Mouse (Mus musculus): ENCODE measurements around the gene Lrrc27. TPM values are rescaled to one million over a fixed set of nuclear protein-coding genes. Genes with fewer than 3 reads are reported as not detected.

The Lrrc27 gene
- polyA plus RNA-seq, 1 experiment from 2014 or later, result 0.43 TPM

DNA sequence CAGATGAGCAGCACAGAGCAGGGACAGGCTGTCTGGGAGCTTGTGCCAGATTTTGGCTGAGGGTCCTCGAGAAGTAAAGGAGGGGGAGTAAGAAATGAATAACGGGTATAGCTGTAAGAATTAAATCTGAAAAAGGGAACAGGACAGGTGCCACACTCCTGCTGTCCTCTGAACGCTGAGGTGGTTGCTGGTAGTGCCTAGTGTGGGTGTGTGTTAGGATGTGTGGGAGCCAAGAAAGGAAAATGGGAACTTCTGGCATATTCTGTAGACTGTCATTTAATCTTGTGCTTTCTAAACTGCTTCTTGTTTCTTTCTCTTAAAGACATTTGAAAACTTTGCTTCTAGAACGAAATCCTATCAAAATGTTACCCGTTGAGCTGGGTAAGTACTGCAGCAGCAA, 8.3 kb downstream of the Lrrc27 start:
- Histone ChIP-seq H3K27ac (ENCODE audit: low read depth) (no peak overlapping the region), H3K9me3 (ENCODE audit: low read length) (no peaks in the 10 kb centered on the region), H3K4me2 (ENCODE audit: low read depth, low read length) (no peak overlapping the region), H3K9ac (replicated peaks) (no peak overlapping the region), H3K27me3 (ENCODE audit: insufficient read depth, low read length) (no peaks in the 10 kb centered on the region), H3K4me3 (ENCODE audit: low read depth, low read length) (no peak overlapping the region), H3K4me1 (ENCODE audit: insufficient read depth) (peaks cover 19% of the 10 kb centered on the region), H3K36me3 (replicated peaks; ENCODE audit: insufficient read depth, low read length) (no peaks in the 10 kb centered on the region)
- WGBS (ENCODE audit: insufficient replicate concordance), result 70% methylated on average over 5 of the region's 5 CpGs
- TF ChIP-seq CTCF (IDR thresholded peaks at IDR 0.05; ENCODE audit: low read depth) (no peak), EP300 (IDR thresholded peaks at IDR 0.05; ENCODE audit: low read depth) (no peak)
- no peak for DNase-seq
- ATAC-seq, result no peak

DNA sequence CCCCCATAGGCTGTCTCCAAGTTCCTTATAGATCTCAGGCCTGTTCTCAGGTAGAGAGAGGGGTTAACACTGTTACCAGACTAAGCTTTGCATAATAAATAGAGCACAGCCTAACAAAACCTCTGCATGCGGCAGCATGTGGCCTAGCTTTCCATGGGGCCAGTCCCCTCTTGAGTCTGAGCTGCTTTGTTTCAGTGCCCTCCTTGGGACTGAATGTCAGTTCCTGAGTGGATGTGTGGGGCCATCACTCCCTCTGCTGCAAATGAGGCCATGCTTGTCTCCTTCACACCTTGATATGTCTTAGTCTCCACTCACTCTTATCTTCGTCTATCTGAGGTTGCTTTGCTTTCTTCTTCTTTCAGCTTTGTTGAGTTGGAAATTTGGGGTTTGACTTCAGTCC, 9.1 kb downstream of the Lrrc27 start:
- Histone ChIP-seq H3K4me1 (ENCODE audit: insufficient read depth) (peaks cover 19% of the 10 kb centered on the region), H3K9me3 (ENCODE audit: low read length) (no peaks in the 10 kb centered on the region), H3K9ac (replicated peaks) (no peak overlapping the region), H3K36me3 (replicated peaks; ENCODE audit: insufficient read depth, low read length) (no peaks in the 10 kb centered on the region), H3K27ac (ENCODE audit: low read depth) (no peak overlapping the region), H3K4me3 (ENCODE audit: low read depth, low read length) (no peak overlapping the region), H3K4me2 (ENCODE audit: low read depth, low read length) (no peak overlapping the region), H3K27me3 (ENCODE audit: insufficient read depth, low read length) (no peaks in the 10 kb centered on the region)
- WGBS (ENCODE audit: insufficient replicate concordance), result 83% methylated on average over 2 of the region's 2 CpGs
- DNase-seq (no peak), ATAC-seq (no peak)
- TF ChIP-seq EP300 (IDR thresholded peaks at IDR 0.05; ENCODE audit: low read depth), result no peak
- no peak for TF ChIP-seq CTCF (IDR thresholded peaks at IDR 0.05; ENCODE audit: low read depth)

DNA sequence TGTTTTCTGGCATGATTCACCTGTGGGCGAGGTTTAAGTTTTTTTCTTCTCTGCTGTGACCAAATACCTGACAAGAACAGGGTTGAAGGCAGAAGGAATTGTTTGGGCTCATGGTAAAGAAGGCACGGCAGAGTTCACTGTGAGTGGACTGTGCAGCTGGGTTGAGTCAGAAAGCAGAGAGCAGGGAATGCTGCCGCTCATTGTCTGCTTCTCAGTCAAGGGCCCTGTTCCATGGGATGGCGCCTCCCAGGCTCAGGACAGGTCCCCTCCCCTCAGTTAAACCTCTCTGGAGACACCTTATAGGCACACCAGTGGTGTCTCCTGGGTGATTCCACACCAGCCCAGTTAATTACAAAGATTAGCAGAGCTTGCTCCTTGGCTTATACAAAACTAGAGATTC, 9.6 kb downstream of the Lrrc27 start:
- no peak overlapping the region for H3K4me3 ChIP-seq (ENCODE audit: low read depth, low read length)
- WGBS (ENCODE audit: insufficient replicate concordance), result 74% methylated on average over 4 of the region's 4 CpGs
- H3K27me3 ChIP-seq (ENCODE audit: insufficient read depth, low read length), result no peaks in the 10 kb centered on the region
- no peak overlapping the region for H3K9ac ChIP-seq (replicated peaks)
- H3K36me3 ChIP-seq (replicated peaks; ENCODE audit: insufficient read depth, low read length), result no peaks in the 10 kb centered on the region
- DNase-seq, result no peak
- H3K9me3 ChIP-seq (ENCODE audit: low read length), result no peaks in the 10 kb centered on the region
- TF ChIP-seq EP300 (IDR thresholded peaks at IDR 0.05; ENCODE audit: low read depth) (no peak), CTCF (IDR thresholded peaks at IDR 0.05; ENCODE audit: low read depth) (no peak)
- no peak overlapping the region for H3K4me2 ChIP-seq (ENCODE audit: low read depth, low read length)
- no peak for ATAC-seq
- H3K27ac ChIP-seq (ENCODE audit: low read depth), result no peak overlapping the region
- H3K4me1 ChIP-seq (ENCODE audit: insufficient read depth), result peaks cover 19% of the 10 kb centered on the region

DNA sequence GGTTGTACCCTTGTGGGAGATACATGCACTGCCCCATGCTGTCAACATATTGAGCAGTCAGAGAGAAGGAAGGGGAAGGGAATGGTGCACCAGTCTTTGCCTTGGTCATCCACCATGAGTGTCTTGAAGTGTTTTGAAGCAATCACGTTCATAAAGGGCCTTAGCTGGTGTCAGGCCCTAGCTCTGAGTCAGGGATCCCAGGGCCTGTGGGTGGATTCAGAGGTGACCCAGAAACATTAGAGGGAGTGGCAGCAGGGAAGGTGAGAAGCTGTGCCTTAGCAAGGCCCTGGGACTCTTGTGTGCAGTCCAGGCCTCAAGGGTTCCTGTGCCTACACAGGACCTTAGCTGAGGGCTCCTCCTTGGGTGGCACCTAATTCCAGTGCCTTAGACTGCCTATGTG, 11.3 kb downstream of the Lrrc27 start:
- H3K4me3 ChIP-seq (ENCODE audit: low read depth, low read length), result no peak overlapping the region
- H3K9ac ChIP-seq (replicated peaks), result no peak overlapping the region
- H3K4me2 ChIP-seq (ENCODE audit: low read depth, low read length), result no peak overlapping the region
- no peak for TF ChIP-seq EP300 (IDR thresholded peaks at IDR 0.05; ENCODE audit: low read depth)
- no peak for TF ChIP-seq CTCF (IDR thresholded peaks at IDR 0.05; ENCODE audit: low read depth)
- H3K36me3 ChIP-seq (replicated peaks; ENCODE audit: insufficient read depth, low read length), result no peaks in the 10 kb centered on the region
- peaks cover 25% of the 10 kb centered on the region for H3K4me1 ChIP-seq (ENCODE audit: insufficient read depth)
- no peak for DNase-seq
- WGBS (ENCODE audit: insufficient replicate concordance), result 63% methylated on average over 1 of the region's 1 CpGs
- H3K9me3 ChIP-seq (ENCODE audit: low read length), result no peaks in the 10 kb centered on the region
- H3K27me3 ChIP-seq (ENCODE audit: insufficient read depth, low read length), result no peaks in the 10 kb centered on the region
- 0 out of 2 replicates have a peak, but pooled peaks have one; percentile 3 for ATAC-seq
- peak overlapping the region; percentile 82 for H3K27ac ChIP-seq (ENCODE audit: low read depth)

DNA sequence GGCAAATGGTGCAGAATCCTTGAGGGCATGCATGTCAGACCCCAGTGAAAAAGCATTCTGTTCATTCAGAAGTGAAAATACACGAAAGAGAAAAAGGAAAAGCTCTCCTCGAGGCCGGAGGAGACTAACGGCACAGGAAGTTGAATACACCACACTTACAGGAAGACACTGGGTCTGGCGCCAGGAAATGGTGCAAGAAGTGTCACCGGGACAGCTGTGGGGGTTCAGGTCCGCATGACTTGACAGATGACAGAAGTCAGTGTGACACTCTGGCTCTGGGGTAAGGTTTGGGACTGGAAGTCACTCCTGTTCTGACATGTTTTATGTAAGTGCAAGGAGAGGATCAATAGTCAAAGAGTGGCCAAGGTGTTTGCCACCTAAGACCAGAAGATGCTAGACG, 11.9 kb downstream of the Lrrc27 start:
- H3K4me2 ChIP-seq (ENCODE audit: low read depth, low read length), result 0 out of 2 replicates have a peak overlapping the region, but pooled peaks have one; percentile 24
- ATAC-seq (peak; percentile 74), DNase-seq (peak; percentile 70)
- 20% methylated on average over 8 of the region's 8 CpGs for WGBS (ENCODE audit: insufficient replicate concordance)
- H3K9me3 ChIP-seq (ENCODE audit: low read length), result no peaks in the 10 kb centered on the region
- H3K9ac ChIP-seq (replicated peaks), result no peak overlapping the region
- peak overlapping the region; percentile 82 for H3K27ac ChIP-seq (ENCODE audit: low read depth)
- peaks cover 24% of the 10 kb centered on the region for H3K4me1 ChIP-seq (ENCODE audit: insufficient read depth)
- no peaks in the 10 kb centered on the region for H3K36me3 ChIP-seq (replicated peaks; ENCODE audit: insufficient read depth, low read length)
- H3K27me3 ChIP-seq (ENCODE audit: insufficient read depth, low read length), result no peaks in the 10 kb centered on the region
- 0 out of 2 replicates have a peak, but pooled peaks have one; percentile 48 for TF ChIP-seq EP300 (IDR thresholded peaks at IDR 0.05; ENCODE audit: low read depth)
- TF ChIP-seq CTCF (IDR thresholded peaks at IDR 0.05; ENCODE audit: low read depth), result no peak
- H3K4me3 ChIP-seq (ENCODE audit: low read depth, low read length), result no peak overlapping the region

DNA sequence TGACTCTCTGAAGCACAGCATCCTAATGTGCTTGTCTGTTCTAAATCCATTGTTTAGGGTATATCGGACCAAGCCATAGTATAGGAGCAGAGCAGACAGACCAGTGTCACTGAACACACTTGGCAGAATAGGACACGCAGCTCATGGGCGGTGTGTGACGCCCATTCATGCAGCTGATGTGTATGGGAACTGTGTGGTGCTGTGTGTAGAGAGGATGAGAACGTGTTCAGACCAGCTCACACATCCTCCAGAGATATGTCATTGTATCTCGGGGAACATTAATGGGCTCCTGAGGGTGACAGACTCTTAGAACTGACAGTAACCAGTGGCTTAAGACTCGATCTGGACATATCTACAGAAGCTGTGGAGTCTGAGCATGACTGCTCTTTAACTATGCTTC, 13.6 kb downstream of the Lrrc27 start:
- no peak overlapping the region for H3K9ac ChIP-seq (replicated peaks)
- H3K4me2 ChIP-seq (ENCODE audit: low read depth, low read length), result no peak overlapping the region
- no peaks in the 10 kb centered on the region for H3K9me3 ChIP-seq (ENCODE audit: low read length)
- no peak overlapping the region for H3K27ac ChIP-seq (ENCODE audit: low read depth)
- no peaks in the 10 kb centered on the region for H3K36me3 ChIP-seq (replicated peaks; ENCODE audit: insufficient read depth, low read length)
- H3K27me3 ChIP-seq (ENCODE audit: insufficient read depth, low read length), result no peaks in the 10 kb centered on the region
- TF ChIP-seq EP300 (IDR thresholded peaks at IDR 0.05; ENCODE audit: low read depth) (no peak), CTCF (IDR thresholded peaks at IDR 0.05; ENCODE audit: low read depth) (no peak)
- ATAC-seq (no peak), DNase-seq (no peak)
- H3K4me3 ChIP-seq (ENCODE audit: low read depth, low read length), result no peak overlapping the region
- 75% methylated on average over 7 of the region's 7 CpGs for WGBS (ENCODE audit: insufficient replicate concordance)
- peaks cover 24% of the 10 kb centered on the region for H3K4me1 ChIP-seq (ENCODE audit: insufficient read depth)
